Mouse (Mus musculus) spleen, adult 2 months (tissue): Measurements from ENCODE around the gene Slc37a1.

ENCODE experiments used
- CTCF ChIP-seq: fragments of 200-500 bp; IDR thresholded peaks from 2 replicates; pipeline ENCODE4 v1.5.1; 2011; ENCODE audit warnings: mild to moderate bottlenecking, inconsistent platforms; ENCODE audit not compliant: insufficient read depth, insufficient read length, insufficient replicate concordance; ENCODE audit errors: extremely low read depth
- POLR2A ChIP-seq: fragments of 200-500 bp; IDR thresholded peaks from 2 replicates; pipeline ENCODE4 v1.6.1; 2011; ENCODE audit warnings: low read depth, low read length, inconsistent platforms

DNA sequence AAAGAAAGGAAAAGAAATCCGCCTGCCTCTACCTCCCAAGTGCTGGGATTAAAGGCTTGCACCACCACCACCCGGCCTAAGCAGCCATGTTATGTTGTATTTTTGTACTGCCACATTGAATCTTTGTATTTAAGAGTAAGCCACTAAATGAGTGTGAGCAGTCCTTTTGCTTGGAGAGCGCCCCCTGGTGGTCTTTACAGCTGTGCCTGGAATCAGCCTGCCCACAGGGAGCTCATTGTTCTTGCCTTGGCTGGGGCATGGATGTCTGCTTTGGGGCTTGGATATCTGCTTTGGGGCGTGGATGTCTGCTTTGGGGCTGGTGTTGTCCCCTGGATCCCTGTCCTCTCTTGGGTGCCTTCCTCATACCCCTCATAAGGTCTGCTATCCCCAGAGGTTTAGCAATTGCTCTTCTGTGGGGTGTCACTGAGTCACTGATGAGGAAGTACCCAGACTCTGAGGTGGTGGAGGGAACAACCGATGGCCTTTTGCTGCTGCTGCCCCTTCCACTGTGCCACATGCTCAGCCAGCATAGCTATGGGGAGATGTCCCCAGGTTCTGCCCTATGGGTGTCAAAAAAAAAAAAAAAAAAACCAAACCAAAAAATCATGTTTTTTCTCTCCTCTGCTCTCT lies 57.7 kb downstream of the Slc37a1 start:
- peak; percentile 82; the same call in 1 of the 2 replicates for TF ChIP-seq CTCF
- no peak for TF ChIP-seq POLR2A
